Mouse (Mus musculus) ES-E14 (cell line): ENCODE results near the gene Ttc9c. TPM values are rescaled to one million over a fixed set of nuclear protein-coding genes. Genes with fewer than 3 reads are reported as not detected.
A peak's percentile ranks its signal among the peaks of the same experiment; 100 is the strongest.

Experiments
- DNase-seq: peaks from one replicate; pipeline ENCODE4 v3.0.0-alpha.2; 2013; ENCODE audit warnings: low read depth, low spot score
- H3K27ac ChIP-seq: 2 replicates; pipeline ENCODE4 v1.5.1; 2012; ENCODE audit warnings: low read depth, mild to moderate bottlenecking, low read length, moderate library complexity, mixed read lengths; ENCODE audit not compliant: poor library complexity, insufficient read depth, severe bottlenecking
- H3K36me3 ChIP-seq: 2 replicates; pipeline ENCODE4 v1.6.1; 2012; ENCODE audit warnings: mild to moderate bottlenecking, low read length, moderate library complexity, mixed read lengths; ENCODE audit not compliant: control insufficient read depth, poor library complexity, insufficient read depth, severe bottlenecking
- H3K4me1 ChIP-seq, 2 experiments: fragments of 150-350 bp in 1 of 2; sonication (generic) in 1 of 2; 2 replicates each; pipeline ENCODE4 v1.6.1; 2012; ENCODE audit warnings: low read length in 2 of 2, mild to moderate bottlenecking in 1 of 2, mixed read lengths in 1 of 2; ENCODE audit not compliant: control insufficient read depth in 2 of 2, insufficient read depth in 2 of 2, poor library complexity in 1 of 2
- H3K4me3 ChIP-seq, 2 experiments: fragments of 150-350 bp in 1 of 2; sonication (generic) in 1 of 2; 2 replicates each; pipeline ENCODE4 v1.5.1; 2012; ENCODE audit warnings: low read length in 2 of 2, low read depth in 1 of 2, mild to moderate bottlenecking in 1 of 2, mixed read lengths in 1 of 2; ENCODE audit not compliant: insufficient read depth in 1 of 2, poor library complexity in 1 of 2, severe bottlenecking in 1 of 2
- H3K9ac ChIP-seq: 2 replicates; pipeline ENCODE4 v1.6.1; 2012; ENCODE audit warnings: low read depth, mild to moderate bottlenecking, low read length, mixed read lengths; ENCODE audit not compliant: poor library complexity, insufficient read depth, severe bottlenecking
- H3K9me3 ChIP-seq: fragments of 150-350 bp; sonication (generic); 2 replicates; pipeline ENCODE4 v1.6.1; 2012; ENCODE audit warnings: low read depth, mild to moderate bottlenecking, low read length; ENCODE audit not compliant: control insufficient read depth, insufficient read depth
- CHD2 ChIP-seq: IDR thresholded peaks from 2 replicates; pipeline ENCODE4 v1.6.1; 2014; ENCODE audit warnings: mild to moderate bottlenecking, low read depth, low read length, inconsistent platforms
- HCFC1 ChIP-seq: IDR thresholded peaks from 2 replicates; pipeline ENCODE4 v1.6.1; 2012; ENCODE audit warnings: low read length, inconsistent platforms, borderline replicate concordance; ENCODE audit not compliant: insufficient read depth
- MAFK ChIP-seq: IDR thresholded peaks from 2 replicates; pipeline ENCODE4 v1.6.1; 2014; ENCODE audit warnings: mild to moderate bottlenecking, low read depth, low read length, inconsistent platforms; ENCODE audit not compliant: insufficient read depth
- ZC3H11A ChIP-seq: IDR thresholded peaks from 2 replicates; pipeline ENCODE4 v1.6.1; 2012; ENCODE audit warnings: low read depth, mild to moderate bottlenecking, inconsistent platforms, low read length, borderline replicate concordance
- ZNF384 ChIP-seq: IDR thresholded peaks from 2 replicates; pipeline ENCODE4 v1.6.1; 2012; ENCODE audit warnings: low read depth, low read length, inconsistent platforms
- in situ Hi-C, 2 experiments: fragments of 600-800 bp; cut with MboI; formaldehyde crosslinking; loops; one replicate each; pipeline ENCODE4 v1.15.1; 2025; ENCODE audit warnings: low sequenced_read_pairs in 2 of 2, inconsistent platforms in 1 of 2; ENCODE audit not compliant: unreplicated experiment in 2 of 2
- total RNA-seq: library from RNA; depleted of rRNA; stranded (reverse); fragments of 300-350 nt; gene quantifications from 2 replicates; pipeline ENCODE4 v1.2.3, GENCODE M21; 2012

Ttc9c gene
- total RNA-seq, 1 experiment = 42.6 TPM

DNA sequence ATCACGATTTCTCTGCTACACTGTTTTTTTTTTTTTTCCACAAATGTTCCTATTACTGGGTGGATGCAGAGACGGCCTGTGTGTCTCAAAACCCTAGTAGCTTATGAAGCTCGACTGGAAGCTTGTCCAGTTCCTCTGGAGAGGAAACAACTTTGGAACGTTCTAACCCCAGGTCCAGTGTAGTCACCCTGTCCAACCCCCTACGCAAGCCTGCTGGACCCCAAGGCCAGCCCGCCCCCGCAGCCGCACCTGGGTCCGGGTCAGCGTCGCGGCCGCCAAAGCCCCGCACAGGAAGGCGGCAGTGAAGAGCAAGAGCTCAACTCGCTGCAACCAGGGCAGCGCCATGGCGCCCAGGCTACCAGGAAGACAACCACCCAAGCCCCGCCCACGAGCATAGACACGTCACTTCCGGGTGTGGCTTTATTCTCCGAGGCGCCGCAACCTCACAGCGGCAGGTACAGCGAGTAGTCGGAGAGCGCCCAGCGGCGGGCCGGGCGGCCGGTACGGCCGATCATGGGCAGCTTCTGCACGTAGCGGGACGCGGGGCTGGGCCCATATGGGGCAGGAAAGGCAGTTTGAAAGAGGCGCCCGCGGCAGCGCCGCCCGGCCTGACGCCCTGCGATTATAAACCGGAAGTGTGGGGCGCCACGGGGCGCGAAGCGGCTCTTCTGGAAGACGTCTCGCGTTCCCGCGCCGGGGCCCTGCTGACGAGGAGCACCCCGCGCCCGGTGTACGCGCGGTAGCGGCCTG is 44.9 kb downstream of the Ttc9c start, which contains the start of gene Tmem179b:
TSS of gene Tmem179b (minus strand) at position 382 of the 750 bp plus-strand sequence.
- Histone ChIP-seq H3K36me3 (peaks cover 20% of the 10 kb centered on the region), H3K27ac (peak within 1 kb of the TSS; percentile 94), H3K4me3 (peak within 1 kb of the TSS; percentile 81 to 88), H3K9ac (peak within 1 kb of the TSS; percentile 96), H3K4me1 (peaks cover 0 to 7% of the 10 kb centered on the region in 2 experiments; a peak in 3 of 4 replicates), H3K9me3 (no peaks in the 10 kb centered on the region)
- in situ Hi-C loops = no loop called here
- DNase-seq = peak; percentile 94
- TF ChIP-seq CHD2 = no peak
- no peak for TF ChIP-seq ZNF384
- TF ChIP-seq HCFC1 = peak; percentile 70; the same call in 1 of the 2 replicates

DNA sequence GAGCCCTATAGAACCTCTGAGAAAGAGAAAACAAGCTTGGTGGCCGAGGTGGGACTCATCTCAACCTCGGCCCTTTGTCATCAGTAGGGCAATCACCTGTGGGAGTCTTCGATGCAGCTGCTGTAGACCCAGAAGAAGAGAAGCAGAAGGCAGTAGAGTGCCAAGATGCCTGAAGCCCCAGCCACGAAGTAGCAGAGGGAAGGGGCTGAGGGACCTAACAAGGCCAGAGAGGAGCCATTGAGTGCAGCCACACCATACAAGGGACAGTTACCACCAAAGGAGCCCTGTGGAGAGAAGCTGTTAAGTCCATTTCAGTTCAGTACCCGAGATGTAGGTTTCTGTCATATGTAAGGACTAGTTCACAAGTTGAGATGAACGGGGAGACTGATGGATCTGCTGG is 45.7 kb downstream of the Ttc9c start:
- no peak for DNase-seq
- in situ Hi-C loops = no loop called here
- Histone ChIP-seq H3K9ac (peak overlapping the region; percentile 65; the same call in 1 of the 2 replicates), H3K36me3 (peaks cover 19% of the 10 kb centered on the region), H3K27ac (no peak overlapping the region), H3K4me1 (peaks cover 0 to 7% of the 10 kb centered on the region in 2 experiments; a peak in 3 of 4 replicates), H3K9me3 (no peaks in the 10 kb centered on the region), H3K4me3 (peak overlapping the region; percentile 81 to 88)
- TF ChIP-seq CHD2 (no peak), ZNF384 (no peak), ZC3H11A (no peak)

GRCm38 (mm10) chr19:8772996-8773395 is 46.1 kb downstream of the Ttc9c start:
- no peak overlapping the region for H3K27ac ChIP-seq

GRCm38 (mm10) chr19:8770567-8771270 is 48.4 kb downstream of the Ttc9c start, which contains the start of gene Tmem223:
Gene Tmem223 (plus strand): TSS chr19:8770996.
- Histone ChIP-seq H3K4me1 (peaks cover 0 to 7% of the 10 kb centered on the region in 2 experiments; a peak in 3 of 4 replicates), H3K36me3 (peaks cover 36% of the 10 kb centered on the region), H3K9me3 (no peaks in the 10 kb centered on the region), H3K27ac (peak within 1 kb of the TSS; percentile 59), H3K9ac (peak within 1 kb of the TSS; percentile 88), H3K4me3 (peak within 1 kb of the TSS; percentile 73 to 89)
- DNase-seq = peak; percentile 68
- TF ChIP-seq ZC3H11A (no peak), MAFK (no peak), CHD2 (no peak; the same call in 1 of the 2 replicates), HCFC1 (no peak), ZNF384 (no peak)
- in situ Hi-C loops = no loop called here

More at GRCm38 (mm10) chr19:8772996-8773395, 46.1 kb downstream of the Ttc9c start:
- no peak for TF ChIP-seq ZC3H11A
- no peak for TF ChIP-seq ZNF384
- TF ChIP-seq HCFC1 = no peak
- TF ChIP-seq CHD2 = no peak
- TF ChIP-seq MAFK = no peak
- Histone ChIP-seq H3K36me3 (peaks cover 17% of the 10 kb centered on the region), H3K9me3 (no peaks in the 10 kb centered on the region), H3K4me1 (peaks cover 0 to 7% of the 10 kb centered on the region in 2 experiments; a peak in 3 of 4 replicates), H3K9ac (no peak overlapping the region), H3K4me3 (peak overlapping the region in 1 of 2 experiments; percentile 12; a peak in 1 of 4 replicates)
- no peak for DNase-seq
- in situ Hi-C loops = no loop called here
